Mouse (Mus musculus) C2C12 (cell line): ENCODE measurements around the gene Rpl9.

Source experiments
- CEBPB ChIP-seq: IDR thresholded peaks from one replicate; pipeline ENCODE4 v1.6.1; 2011; ENCODE audit warnings: low read depth, mild to moderate bottlenecking, control low read depth, moderate library complexity
- CTCF ChIP-seq: IDR thresholded peaks from one replicate; pipeline ENCODE4 v1.5.1; 2011; ENCODE audit not compliant: control insufficient read depth, insufficient read depth, insufficient read length
- FOSL1 ChIP-seq: IDR thresholded peaks from one replicate; pipeline ENCODE4 v1.8.0; 2011; ENCODE audit warnings: mild to moderate bottlenecking, low read length; ENCODE audit not compliant: poor library complexity, insufficient read depth, severe bottlenecking
- MAX ChIP-seq: IDR thresholded peaks from one replicate; pipeline ENCODE4 v1.6.1; 2011; ENCODE audit warnings: mild to moderate bottlenecking, control low read depth
- MYOD1 ChIP-seq: IDR thresholded peaks from one replicate; pipeline ENCODE4 v1.6.1; 2011; ENCODE audit warnings: low read depth; ENCODE audit not compliant: control insufficient read depth, insufficient read length
- MYOG ChIP-seq: IDR thresholded peaks from one replicate; pipeline ENCODE4 v1.6.1; 2011; ENCODE audit not compliant: control insufficient read depth, insufficient read length; ENCODE audit errors: extremely low read depth

GRCm38 (mm10) chr5:65356851-65357250, 34.4 kb downstream of the Rpl9 start:
- TF ChIP-seq CTCF (no peak), FOSL1 (no peak), MYOG (no peak), CEBPB (no peak), MYOD1 (no peak), MAX (no peak)
